Comparison of ENCODE assay signal across 10 mouse cellular contexts in genomic region chr5:111220679-111221380, GRCm38 (mm10).
A peak's percentile ranks its signal among the peaks of the same experiment; 100 is the strongest.
DNase-seq lines count a peak whose midpoint lies in the region; ATAC-seq lines count a peak whose summit lies in the region.
"Had no signal": no experiment of that assay in that cellular context is flagged by ENCODE, and none has a peak within 500 bp of the region (broad histone marks: within the 10 kb centered on the region; RNA-seq: fewer than 3 reads in every experiment).

No protein-coding gene starts in this region.

- H3K9ac ChIP-seq in heart, embryonic 11.5 days (ENCODE audit: low read depth, low read length), result peak overlapping the region; percentile 3; the same call in 1 of the 2 replicates
- peak overlapping the region; percentile 47; the same call in 1 of the 2 replicates for H3K9ac ChIP-seq in hindbrain, embryonic 16.5 days (ENCODE audit: low read depth, low read length)
- peak overlapping the region; percentile 43; the same call in 1 of the 2 replicates for H3K9ac ChIP-seq in neural tube, embryonic 14.5 days (replicated peaks; ENCODE audit: low read depth, low read length)

- ATAC-seq in heart, embryonic 11.5 days (replicated peaks; ENCODE audit: insufficient number of reproducible peaks, low FRiP score, low TSS enrichment), result no peak
- peak; percentile 74 for ATAC-seq in hindbrain, embryonic 16.5 days
- peak; percentile 65 for ATAC-seq in neural tube, embryonic 14.5 days (ENCODE audit: low read depth)

- H3K4me3 ChIP-seq in heart, embryonic 11.5 days (ENCODE audit: low read depth, low read length), result no peak overlapping the region
- H3K4me3 ChIP-seq in hindbrain, embryonic 16.5 days (ENCODE audit: low read length), result no peak overlapping the region
- H3K4me3 ChIP-seq in neural tube, embryonic 14.5 days (ENCODE audit: low read depth, low read length), result no peak overlapping the region

- 58% methylated on average over 16 of the region's 16 CpGs for WGBS in heart, embryonic 11.5 days (ENCODE audit: insufficient replicate concordance)
- WGBS in hindbrain, embryonic 16.5 days, result 15% methylated on average over 16 of the region's 16 CpGs
- 15% methylated on average over 16 of the region's 16 CpGs for WGBS in neural tube, embryonic 14.5 days

- peaks cover 46% of the 10 kb centered on the region for H3K4me1 ChIP-seq in heart, embryonic 11.5 days (ENCODE audit: control insufficient read depth, insufficient read depth, low read length)
- H3K4me1 ChIP-seq in hindbrain, embryonic 16.5 days (ENCODE audit: control insufficient read depth, insufficient read depth, low read depth, low read length), result peaks cover 52% of the 10 kb centered on the region
- H3K4me1 ChIP-seq in neural tube, embryonic 14.5 days (ENCODE audit: control insufficient read depth, insufficient read depth, low read length), result peaks cover 59% of the 10 kb centered on the region

- H3K27me3 ChIP-seq in heart, embryonic 11.5 days (ENCODE audit: control insufficient read depth, insufficient read depth, low read length), result no peaks in the 10 kb centered on the region
- H3K27me3 ChIP-seq in hindbrain, embryonic 16.5 days (replicated peaks; ENCODE audit: control insufficient read depth, insufficient read depth, low read length), result no peaks in the 10 kb centered on the region
- H3K27me3 ChIP-seq in neural tube, embryonic 14.5 days (ENCODE audit: control insufficient read depth, insufficient read depth, low read length), result no peaks in the 10 kb centered on the region

- no peaks in the 10 kb centered on the region for H3K9me3 ChIP-seq in heart, embryonic 11.5 days (replicated peaks; ENCODE audit: control insufficient read depth, low read length)
- no peaks in the 10 kb centered on the region for H3K9me3 ChIP-seq in hindbrain, embryonic 16.5 days (ENCODE audit: control insufficient read depth, low read length)
- H3K9me3 ChIP-seq in neural tube, embryonic 14.5 days (ENCODE audit: control insufficient read depth, low read length), result no peaks in the 10 kb centered on the region

- H3K27ac ChIP-seq in heart, embryonic 11.5 days (ENCODE audit: low read depth, low read length), result no peak overlapping the region
- peak overlapping the region; percentile 77 for H3K27ac ChIP-seq in hindbrain, embryonic 16.5 days (ENCODE audit: low read depth, low read length)
- H3K27ac ChIP-seq in neural tube, embryonic 14.5 days (ENCODE audit: low read depth, low read length), result peak overlapping the region; percentile 85

- H3K4me2 ChIP-seq in heart, embryonic 11.5 days, result no peak overlapping the region
- H3K4me2 ChIP-seq in hindbrain, embryonic 16.5 days (ENCODE audit: low read length), result no peak overlapping the region
- no peak overlapping the region for H3K4me2 ChIP-seq in neural tube, embryonic 14.5 days (ENCODE audit: low read depth, low read length)

- peaks cover 10% of the 10 kb centered on the region; the same call in 1 of the 2 replicates for H3K36me3 ChIP-seq in heart, embryonic 11.5 days (ENCODE audit: control insufficient read depth, insufficient read depth, low read length)
- H3K36me3 ChIP-seq in hindbrain, embryonic 16.5 days (ENCODE audit: control insufficient read depth, insufficient read depth, low read length), result peaks cover 5% of the 10 kb centered on the region
- H3K36me3 ChIP-seq in neural tube, embryonic 14.5 days (ENCODE audit: control insufficient read depth, insufficient read depth, low read length), result peaks cover 13% of the 10 kb centered on the region

- no peak for DNase-seq in heart, adult 11 months
- peak; percentile 73 for DNase-seq in embryo, embryonic 10 days (ENCODE audit: low spot score)
- DNase-seq in frontal cortex, postnatal 36 days (ENCODE audit: low spot score in 2 of 2), result no peak
- DNase-seq in cerebellum, adult 9-10 months, result no peak
- DNase-seq in natural killer cell, adult 2 months (ENCODE audit: low spot score in 2 of 2), result no peak
- DNase-seq: adrenal gland, postnatal 36 days; heart, postnatal 10 days had no signal
